Mouse (Mus musculus) intestine, embryonic 14.5 days (tissue): ENCODE results near the gene Shld2. TPM values are rescaled to one million over a fixed set of nuclear protein-coding genes. Genes with fewer than 3 reads are reported as not detected.
A peak's percentile ranks its signal among the peaks of the same experiment; 100 is the strongest.

Source experiments
- ATAC-seq: fragments of 200-750 bp; cut with Nextera tagmentation; replicated peaks from 2 replicates; pipeline ENCODE4 v1.8.0; 2017; ENCODE audit warnings: low read depth, moderate number of reproducible peaks, moderate TSS enrichment, moderate library complexity; ENCODE audit not compliant: low FRiP score, low TSS enrichment
- DNase-seq: peaks from one replicate; pipeline ENCODE4 v3.0.0-alpha.2; 2018; ENCODE audit warnings: low spot score
- H3K27ac ChIP-seq: fragments of 300-500 bp; sonication (generic); 2 replicates; pipeline ENCODE4 v1.5.1; 2014; ENCODE audit warnings: low read depth, mild to moderate bottlenecking, control low read depth
- H3K27me3 ChIP-seq: fragments of 300-500 bp; sonication (generic); replicated peaks from 2 replicates; pipeline ENCODE4 v1.6.1; 2014; ENCODE audit warnings: low read length, control low read depth; ENCODE audit not compliant: control insufficient read depth, insufficient read depth
- H3K36me3 ChIP-seq: fragments of 300-500 bp; sonication (generic); 2 replicates; pipeline ENCODE4 v1.6.1; 2014; ENCODE audit warnings: low read length, control low read depth; ENCODE audit not compliant: control insufficient read depth, insufficient read depth
- H3K4me1 ChIP-seq: fragments of 300-500 bp; sonication (generic); replicated peaks from 2 replicates; pipeline ENCODE4 v1.6.1; 2014; ENCODE audit warnings: low read length, control low read depth, mixed read lengths; ENCODE audit not compliant: control insufficient read depth, insufficient read depth
- H3K4me2 ChIP-seq: fragments of 300-500 bp; sonication (generic); 2 replicates; pipeline ENCODE4 v1.6.1; 2014; ENCODE audit warnings: low read length
- H3K4me3 ChIP-seq: fragments of 300-500 bp; sonication (generic); 2 replicates; pipeline ENCODE4 v1.5.1; 2014; ENCODE audit warnings: low read depth, low read length, control low read depth, mixed read lengths
- H3K9ac ChIP-seq: fragments of 300-500 bp; sonication (generic); 2 replicates; pipeline ENCODE4 v1.6.1; 2014; ENCODE audit warnings: mild to moderate bottlenecking, low read length
- H3K9me3 ChIP-seq: fragments of 300-500 bp; sonication (generic); 2 replicates; pipeline ENCODE4 v1.6.1; 2016; ENCODE audit warnings: low read length, control low read depth; ENCODE audit not compliant: control insufficient read depth
- WGBS: fragments of 180-500 bp; shearing (Covaris S2); extraction: QIAGEN DNeasy Blood & Tissue Kit; methylation state at CpG from one replicate; pipeline ENCODE4 v1.1.7; 2014; 5-methylcytosine and 5-hydroxymethylcytosine counted together
- polyA plus RNA-seq: library from polyadenylated mRNA; unstranded; fragments of >200 nt; fragmentation: Nextera tagmentation; extraction: Ambion mirVana; gene quantifications from 2 replicates; pipeline ENCODE4 v1.2.1, GENCODE M21; 2014

The Shld2 gene
- polyA plus RNA-seq, 1 experiment from 2014 or later = 11.0 TPM

DNA sequence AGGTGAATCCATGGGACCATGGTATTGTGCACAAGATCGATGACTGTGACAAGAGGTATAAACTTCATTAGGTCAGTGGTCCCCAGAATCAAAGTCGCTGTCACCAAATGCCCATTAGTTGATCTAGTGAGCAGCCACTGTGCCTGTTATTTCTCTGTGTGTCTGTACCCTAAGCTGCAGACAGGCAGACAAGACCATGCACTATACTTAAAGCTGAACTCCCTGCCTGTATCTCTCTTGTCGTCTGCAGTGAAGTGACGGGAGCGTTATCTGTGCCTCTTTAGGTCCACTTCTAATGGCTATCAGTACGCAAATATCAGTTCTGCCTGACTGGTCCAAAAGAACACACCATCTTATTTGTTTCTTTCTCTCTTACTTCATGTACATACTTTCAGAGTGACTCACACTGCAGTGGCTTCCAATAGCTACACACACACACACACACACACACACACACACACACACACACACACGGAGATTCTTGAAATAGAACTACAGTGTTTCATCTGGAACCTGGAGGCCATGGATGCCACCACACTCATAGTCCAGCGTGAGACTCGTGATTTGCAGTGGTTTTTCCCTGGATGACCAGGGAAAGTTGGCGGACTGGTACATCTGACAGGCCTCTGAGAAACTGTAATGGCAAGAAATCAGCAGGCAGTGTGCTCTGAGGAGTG, 81.3 kb downstream of the Shld2 start:
- no peaks in the 10 kb centered on the region for H3K9me3 ChIP-seq
- DNase-seq = peak; percentile 29
- 81% methylated on average over 10 of the region's 10 CpGs for WGBS

GRCm38 (mm10) chr14:34227981-34228380, 82.3 kb downstream of the Shld2 start:
- ATAC-seq (no peak), DNase-seq (peak; percentile 20)
- WGBS = 84% methylated on average over 12 of the region's 12 CpGs
- Histone ChIP-seq H3K4me1 (no peaks in the 10 kb centered on the region), H3K4me3 (no peak overlapping the region), H3K36me3 (no peaks in the 10 kb centered on the region), H3K4me2 (no peak overlapping the region), H3K9ac (no peak overlapping the region), H3K27ac (no peak overlapping the region), H3K9me3 (no peaks in the 10 kb centered on the region), H3K27me3 (no peaks in the 10 kb centered on the region)

More for the DNA sequence above, 81.3 kb downstream of the Shld2 start:
- no peak overlapping the region for H3K4me3 ChIP-seq
- no peaks in the 10 kb centered on the region for H3K36me3 ChIP-seq
- no peak overlapping the region for H3K9ac ChIP-seq
- H3K4me2 ChIP-seq = no peak overlapping the region
- ATAC-seq = no peak
- no peaks in the 10 kb centered on the region for H3K4me1 ChIP-seq
- H3K27me3 ChIP-seq = no peaks in the 10 kb centered on the region
- H3K27ac ChIP-seq = no peak overlapping the region

DNA sequence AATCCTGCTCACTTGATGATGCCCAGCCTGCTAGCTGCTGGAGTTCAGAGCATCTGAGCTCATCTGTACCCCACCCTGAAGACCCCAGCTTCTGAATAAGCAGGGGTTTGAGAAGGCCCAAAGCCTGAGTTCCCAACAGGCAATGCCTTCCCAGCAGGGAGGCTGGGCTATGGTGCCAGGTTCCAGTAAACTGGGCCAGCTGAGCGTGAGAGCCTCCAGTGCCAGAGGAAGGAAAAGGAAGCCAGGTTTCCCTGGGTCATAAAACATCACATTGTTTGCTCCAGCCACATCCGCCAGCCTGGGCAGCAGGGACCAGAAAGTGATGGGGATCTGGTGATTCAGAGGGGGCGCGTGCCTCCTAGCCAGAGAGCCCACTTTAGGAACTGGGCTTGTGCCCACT, 83.7 kb downstream of the Shld2 start:
- Histone ChIP-seq H3K9me3 (no peaks in the 10 kb centered on the region), H3K27ac (no peak overlapping the region), H3K4me2 (no peak overlapping the region), H3K36me3 (no peaks in the 10 kb centered on the region), H3K27me3 (peaks cover 4% of the 10 kb centered on the region; the same call in 1 of the 2 replicates), H3K9ac (no peak overlapping the region), H3K4me3 (no peak overlapping the region), H3K4me1 (no peaks in the 10 kb centered on the region)
- no peak for ATAC-seq
- peak; percentile 34 for DNase-seq
- 68% methylated on average over 4 of the region's 4 CpGs for WGBS

DNA sequence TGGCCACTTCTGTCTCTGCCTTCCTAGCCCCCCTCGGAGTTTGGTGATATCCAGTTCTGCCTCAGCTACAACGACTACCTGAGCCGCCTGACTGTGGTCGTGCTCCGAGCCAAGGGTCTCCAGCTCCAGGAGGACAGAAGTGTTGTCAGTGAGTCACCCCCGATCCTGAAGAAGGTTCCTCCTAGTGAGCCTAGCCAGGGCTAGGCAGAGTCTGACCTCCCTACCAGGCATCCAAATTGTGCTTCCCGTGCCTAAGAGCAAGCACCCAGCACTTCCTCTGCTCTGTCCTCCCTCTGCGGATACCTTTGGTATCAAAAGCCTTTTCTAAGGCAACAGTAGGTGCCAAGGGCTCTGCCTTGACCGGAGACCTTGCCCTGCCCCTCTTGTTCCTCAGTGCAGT, 84.3 kb downstream of the Shld2 start:
- peak; percentile 40 for DNase-seq
- WGBS = 80% methylated on average over 9 of the region's 9 CpGs
- Histone ChIP-seq H3K9ac (no peak overlapping the region), H3K27me3 (peaks cover 4% of the 10 kb centered on the region), H3K36me3 (no peaks in the 10 kb centered on the region), H3K4me3 (no peak overlapping the region), H3K9me3 (no peaks in the 10 kb centered on the region), H3K4me1 (no peaks in the 10 kb centered on the region), H3K27ac (no peak overlapping the region), H3K4me2 (no peak overlapping the region)
- ATAC-seq = no peak

DNA sequence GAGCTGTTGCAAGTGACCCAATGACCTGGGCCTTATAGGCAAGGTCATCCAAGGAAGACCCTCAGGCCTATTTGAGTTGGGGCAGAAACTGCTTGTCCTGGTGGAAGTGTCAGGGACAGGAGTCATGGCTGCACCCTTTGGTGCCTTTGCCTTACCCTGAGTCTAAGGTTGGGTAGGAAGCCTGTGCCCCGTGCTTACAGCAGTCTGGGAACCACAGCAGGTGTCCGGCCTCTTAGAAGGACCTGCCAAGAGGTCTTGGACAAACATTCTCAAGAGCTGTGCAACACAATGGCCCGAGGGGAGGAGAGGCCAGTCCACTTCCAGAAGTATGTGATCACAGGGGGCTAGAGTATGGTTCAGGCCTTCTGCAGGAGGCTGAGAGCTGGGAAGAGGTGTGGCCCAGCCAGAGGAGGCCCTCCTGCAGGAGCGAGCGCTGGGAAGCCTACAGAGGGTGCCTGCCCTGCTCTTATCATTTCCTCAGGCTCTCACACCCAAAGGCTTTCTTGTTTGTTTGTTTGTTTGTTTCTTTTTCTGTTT, 86.9 kb downstream of the Shld2 start:
- Histone ChIP-seq H3K4me1 (peaks cover 5% of the 10 kb centered on the region), H3K27me3 (peaks cover 24% of the 10 kb centered on the region), H3K9me3 (no peaks in the 10 kb centered on the region), H3K9ac (no peak overlapping the region), H3K4me3 (no peak overlapping the region), H3K4me2 (no peak overlapping the region), H3K27ac (no peak overlapping the region), H3K36me3 (no peaks in the 10 kb centered on the region)
- ATAC-seq (no peak), DNase-seq (peak; percentile 45)
- WGBS = 73% methylated on average over 5 of the region's 5 CpGs

GRCm38 (mm10) chr14:34221416-34222077, 88.7 kb downstream of the Shld2 start:
- WGBS = 66% methylated on average over 5 of the region's 5 CpGs
- no peak for ATAC-seq

GRCm38 (mm10) chr14:34220426-34220825, 89.9 kb downstream of the Shld2 start:
- DNase-seq = no peak
- Histone ChIP-seq H3K36me3 (no peaks in the 10 kb centered on the region), H3K9me3 (no peaks in the 10 kb centered on the region), H3K4me1 (peaks cover 7% of the 10 kb centered on the region), H3K4me2 (peak overlapping the region; percentile 47; the same call in 1 of the 2 replicates), H3K27ac (no peak overlapping the region), H3K27me3 (peaks cover 24% of the 10 kb centered on the region), H3K9ac (no peak overlapping the region), H3K4me3 (no peak overlapping the region)
- ATAC-seq = no peak
- 67% methylated on average over 5 of the region's 5 CpGs for WGBS

More at GRCm38 (mm10) chr14:34221416-34222077, 88.7 kb downstream of the Shld2 start:
- DNase-seq = no peak
- Histone ChIP-seq H3K9me3 (no peaks in the 10 kb centered on the region), H3K4me2 (no peak overlapping the region), H3K4me1 (peaks cover 5% of the 10 kb centered on the region), H3K4me3 (no peak overlapping the region), H3K27ac (no peak overlapping the region), H3K27me3 (peaks cover 24% of the 10 kb centered on the region), H3K36me3 (no peaks in the 10 kb centered on the region), H3K9ac (no peak overlapping the region)

GRCm38 (mm10) chr14:34219786-34220198, 90.5 kb downstream of the Shld2 start:
- Histone ChIP-seq H3K4me2 (peak overlapping the region; percentile 47), H3K27ac (no peak overlapping the region), H3K4me3 (peak overlapping the region; percentile 15), H3K4me1 (peaks cover 7% of the 10 kb centered on the region), H3K36me3 (no peaks in the 10 kb centered on the region), H3K27me3 (peaks cover 24% of the 10 kb centered on the region), H3K9me3 (no peaks in the 10 kb centered on the region), H3K9ac (no peak overlapping the region)
- peak; percentile 66 for DNase-seq
- 3% methylated on average over 29 of the region's 29 CpGs for WGBS
- peak; percentile 47 for ATAC-seq
